Mouse (Mus musculus) liver, embryonic 15.5 days (tissue): ENCODE data around the gene Ankra2. TPM values are rescaled to one million over a fixed set of nuclear protein-coding genes. Genes with fewer than 3 reads are reported as not detected.

Experiments used
- ATAC-seq: fragments of 200-750 bp; cut with Nextera tagmentation; 2 replicates; pipeline ENCODE4 v1.8.0; 2017; ENCODE audit warnings: moderate number of reproducible peaks, mild to moderate bottlenecking, moderate library complexity; ENCODE audit not compliant: insufficient read depth
- H3K27ac ChIP-seq: fragments of 300-500 bp; sonication (generic); replicated peaks from 2 replicates; pipeline ENCODE4 v1.5.1; 2015; ENCODE audit warnings: mild to moderate bottlenecking, inconsistent platforms
- H3K27me3 ChIP-seq: fragments of 300-500 bp; sonication (generic); 2 replicates; pipeline ENCODE4 v1.6.1; 2015; ENCODE audit warnings: mild to moderate bottlenecking, inconsistent platforms
- H3K36me3 ChIP-seq: fragments of 300-500 bp; sonication (generic); replicated peaks from 2 replicates; pipeline ENCODE4 v1.6.1; 2015; ENCODE audit warnings: moderate library complexity, mild to moderate bottlenecking, inconsistent platforms
- H3K4me1 ChIP-seq: fragments of 300-500 bp; sonication (generic); replicated peaks from 2 replicates; pipeline ENCODE4 v1.6.1; 2015; ENCODE audit warnings: inconsistent platforms
- H3K4me2 ChIP-seq: fragments of 300-500 bp; sonication (generic); 2 replicates; pipeline ENCODE4 v1.6.1; 2015; ENCODE audit warnings: moderate library complexity, mild to moderate bottlenecking, inconsistent platforms
- H3K4me3 ChIP-seq: fragments of 300-500 bp; sonication (generic); replicated peaks from 2 replicates; pipeline ENCODE4 v1.5.1; 2015; ENCODE audit warnings: mild to moderate bottlenecking, inconsistent platforms
- H3K9ac ChIP-seq: fragments of 300-500 bp; sonication (generic); 2 replicates; pipeline ENCODE4 v1.6.1; 2015; ENCODE audit warnings: moderate library complexity, mild to moderate bottlenecking, inconsistent platforms
- H3K9me3 ChIP-seq: fragments of 300-500 bp; sonication (generic); replicated peaks from 2 replicates; pipeline ENCODE4 v1.6.1; 2016; ENCODE audit warnings: inconsistent platforms
- WGBS: fragments of 180-500 bp; shearing (Covaris S2); methylation state at CpG from one replicate; pipeline ENCODE4 v1.1.7; 2015; ENCODE audit warnings: mixed read lengths; ENCODE audit not compliant: insufficient replicate concordance; 5-methylcytosine and 5-hydroxymethylcytosine counted together
- polyA plus RNA-seq: library from polyadenylated mRNA; unstranded; fragments of >200 nt; fragmentation: Nextera tagmentation; extraction: Ambion mirVana; gene quantifications from 2 replicates; pipeline ENCODE4 v1.2.1, GENCODE M21; 2015

Ankra2 gene
- polyA plus RNA-seq: 6.8 and 7.5 TPM in 2 replicates

- Histone ChIP-seq H3K27me3 (no peaks in the 10 kb centered on the region), H3K36me3 (peaks cover 28% of the 10 kb centered on the region), H3K9ac (peak within 1 kb of the TSS; percentile 84), H3K27ac (peak within 1 kb of the TSS; percentile 93), H3K4me2 (peak within 1 kb of the TSS; percentile 91), H3K4me3 (peak within 1 kb of the TSS; percentile 87), H3K4me1 (peaks cover 26% of the 10 kb centered on the region), H3K9me3 (no peaks in the 10 kb centered on the region)
- under 1% methylated on average over 71 of the region's 71 CpGs for WGBS
- peak; percentile 99 for ATAC-seq
Measured at GRCm38 (mm10) chr13:98262636-98263457, at the start of gene Ankra2, which contains the start of gene Utp15. Gene Ankra2 (plus strand): TSS chr13:98263074. Gene Utp15 (minus strand): TSS chr13:98263041.

GRCm38 (mm10) chr13:98222848-98223247 is 40.0 kb upstream of the Ankra2 start:
- no peak overlapping the region for H3K4me2 ChIP-seq
- no peaks in the 10 kb centered on the region for H3K36me3 ChIP-seq
- no peak overlapping the region for H3K9ac ChIP-seq
- ATAC-seq: no peak
- no peaks in the 10 kb centered on the region for H3K27me3 ChIP-seq
- WGBS: 34% methylated on average over 12 of the region's 12 CpGs
- no peaks in the 10 kb centered on the region for H3K4me1 ChIP-seq
- H3K4me3 ChIP-seq: no peak overlapping the region
- H3K9me3 ChIP-seq: no peaks in the 10 kb centered on the region
- no peak overlapping the region for H3K27ac ChIP-seq

GRCm38 (mm10) chr13:98226225-98226624 is 36.6 kb upstream of the Ankra2 start:
- no peaks in the 10 kb centered on the region for H3K36me3 ChIP-seq
- 58% methylated on average over 2 of the region's 2 CpGs for WGBS
- no peaks in the 10 kb centered on the region for H3K9me3 ChIP-seq
- H3K4me3 ChIP-seq: no peak overlapping the region
- no peak for ATAC-seq
- H3K4me1 ChIP-seq: no peaks in the 10 kb centered on the region
- H3K27ac ChIP-seq: no peak overlapping the region
- no peak overlapping the region for H3K9ac ChIP-seq
- no peak overlapping the region for H3K4me2 ChIP-seq
- no peaks in the 10 kb centered on the region for H3K27me3 ChIP-seq

GRCm38 (mm10) chr13:98230511-98230910 is 32.4 kb upstream of the Ankra2 start:
- ATAC-seq: no peak
- H3K4me3 ChIP-seq: no peak overlapping the region
- no peak overlapping the region for H3K27ac ChIP-seq
- no peaks in the 10 kb centered on the region for H3K27me3 ChIP-seq
- 75% methylated on average over 1 of the region's 1 CpGs for WGBS
- no peaks in the 10 kb centered on the region for H3K9me3 ChIP-seq
- no peaks in the 10 kb centered on the region for H3K4me1 ChIP-seq
- H3K9ac ChIP-seq: no peak overlapping the region
- no peaks in the 10 kb centered on the region for H3K36me3 ChIP-seq
- no peak overlapping the region for H3K4me2 ChIP-seq

GRCm38 (mm10) chr13:98235451-98235850 is 27.4 kb upstream of the Ankra2 start:
- H3K36me3 ChIP-seq: no peaks in the 10 kb centered on the region
- WGBS: 60% methylated on average over 6 of the region's 6 CpGs
- H3K9ac ChIP-seq: no peak overlapping the region
- no peaks in the 10 kb centered on the region for H3K9me3 ChIP-seq
- H3K4me3 ChIP-seq: no peak overlapping the region
- H3K27me3 ChIP-seq: peaks cover 4% of the 10 kb centered on the region
- H3K27ac ChIP-seq: no peak overlapping the region
- no peak for ATAC-seq
- no peaks in the 10 kb centered on the region for H3K4me1 ChIP-seq
- no peak overlapping the region for H3K4me2 ChIP-seq

GRCm38 (mm10) chr13:98239978-98240641 is 22.8 kb upstream of the Ankra2 start:
- no peak overlapping the region for H3K9ac ChIP-seq

GRCm38 (mm10) chr13:98241531-98242282 is 21.2 kb upstream of the Ankra2 start:
- H3K27me3 ChIP-seq: peaks cover 4% of the 10 kb centered on the region

More at GRCm38 (mm10) chr13:98239978-98240641, 22.8 kb upstream of the Ankra2 start:
- WGBS: 17% methylated on average over 12 of the region's 12 CpGs
- no peaks in the 10 kb centered on the region for H3K36me3 ChIP-seq
- H3K27ac ChIP-seq: no peak overlapping the region
- no peaks in the 10 kb centered on the region for H3K9me3 ChIP-seq
- H3K4me1 ChIP-seq: no peaks in the 10 kb centered on the region
- peaks cover 4% of the 10 kb centered on the region for H3K27me3 ChIP-seq
- H3K4me2 ChIP-seq: no peak overlapping the region
- no peak for ATAC-seq
- H3K4me3 ChIP-seq: no peak overlapping the region

GRCm38 (mm10) chr13:98244571-98245350 is 18.1 kb upstream of the Ankra2 start:
- Histone ChIP-seq H3K4me2 (no peak overlapping the region), H3K27me3 (no peaks in the 10 kb centered on the region), H3K4me3 (no peak overlapping the region), H3K36me3 (peaks cover 23% of the 10 kb centered on the region), H3K9me3 (no peaks in the 10 kb centered on the region), H3K4me1 (no peaks in the 10 kb centered on the region), H3K27ac (no peak overlapping the region), H3K9ac (no peak overlapping the region)
- WGBS: 64% methylated on average over 5 of the region's 5 CpGs
- no peak for ATAC-seq

More at GRCm38 (mm10) chr13:98241531-98242282, 21.2 kb upstream of the Ankra2 start:
- H3K4me1 ChIP-seq: no peaks in the 10 kb centered on the region
- no peak overlapping the region for H3K9ac ChIP-seq
- no peak overlapping the region for H3K4me3 ChIP-seq
- no peak for ATAC-seq
- no peak overlapping the region for H3K4me2 ChIP-seq
- 53% methylated on average over 9 of the region's 9 CpGs for WGBS
- H3K9me3 ChIP-seq: no peaks in the 10 kb centered on the region
- no peaks in the 10 kb centered on the region for H3K36me3 ChIP-seq
- no peak overlapping the region for H3K27ac ChIP-seq

- H3K9ac ChIP-seq: no peak overlapping the region
- H3K4me3 ChIP-seq: no peak overlapping the region
- no peak for ATAC-seq
- H3K4me2 ChIP-seq: no peak overlapping the region
- WGBS: 58% methylated on average over 7 of the region's 7 CpGs
- no peaks in the 10 kb centered on the region for H3K9me3 ChIP-seq
- H3K4me1 ChIP-seq: no peaks in the 10 kb centered on the region
- no peaks in the 10 kb centered on the region for H3K27me3 ChIP-seq
- H3K36me3 ChIP-seq: peaks cover 29% of the 10 kb centered on the region
- H3K27ac ChIP-seq: no peak overlapping the region
Measured at GRCm38 (mm10) chr13:98245386-98245785, 17.5 kb upstream of the Ankra2 start.

- 81% methylated on average over 10 of the region's 10 CpGs for WGBS
- no peak overlapping the region for H3K4me2 ChIP-seq
- no peaks in the 10 kb centered on the region for H3K27me3 ChIP-seq
- H3K27ac ChIP-seq: no peak overlapping the region
- no peak overlapping the region for H3K9ac ChIP-seq
- ATAC-seq: no peak
- no peak overlapping the region for H3K4me3 ChIP-seq
- peaks cover 64% of the 10 kb centered on the region for H3K36me3 ChIP-seq
- no peaks in the 10 kb centered on the region for H3K4me1 ChIP-seq
- no peaks in the 10 kb centered on the region for H3K9me3 ChIP-seq
Measured at GRCm38 (mm10) chr13:98249594-98249993, 13.3 kb upstream of the Ankra2 start.
